Mouse (Mus musculus) cerebellum, adult 2 months (tissue): ENCODE data around the gene Lims1.

ENCODE experiments used
- CTCF ChIP-seq: fragments of 200-500 bp; IDR thresholded peaks from 2 replicates; pipeline ENCODE4 v1.5.1; 2011; ENCODE audit warnings: low read depth, mild to moderate bottlenecking, control low read depth, low read length, moderate library complexity, borderline replicate concordance; ENCODE audit not compliant: insufficient read depth
- POLR2A ChIP-seq: fragments of 200-500 bp; IDR thresholded peaks from 2 replicates; pipeline ENCODE4 v1.6.1; 2011; ENCODE audit warnings: low read length, control low read depth, borderline replicate concordance; ENCODE audit not compliant: insufficient read depth

- TF ChIP-seq CTCF (peak; percentile 17; the same call in 1 of the 2 replicates), POLR2A (no peak)
Observed at GRCm38 (mm10) chr10:58362745-58363144, 39.5 kb downstream of the Lims1 start.
